Mouse (Mus musculus) cerebellum, adult 2 months (tissue): Measurements from ENCODE around the gene Sox15.

Experiments used
- CTCF ChIP-seq: fragments of 200-500 bp; IDR thresholded peaks from 2 replicates; pipeline ENCODE4 v1.5.1; 2011; ENCODE audit warnings: low read depth, mild to moderate bottlenecking, control low read depth, low read length, moderate library complexity, borderline replicate concordance; ENCODE audit not compliant: insufficient read depth
- POLR2A ChIP-seq: fragments of 200-500 bp; IDR thresholded peaks from 2 replicates; pipeline ENCODE4 v1.6.1; 2011; ENCODE audit warnings: low read length, control low read depth, borderline replicate concordance; ENCODE audit not compliant: insufficient read depth

DNA sequence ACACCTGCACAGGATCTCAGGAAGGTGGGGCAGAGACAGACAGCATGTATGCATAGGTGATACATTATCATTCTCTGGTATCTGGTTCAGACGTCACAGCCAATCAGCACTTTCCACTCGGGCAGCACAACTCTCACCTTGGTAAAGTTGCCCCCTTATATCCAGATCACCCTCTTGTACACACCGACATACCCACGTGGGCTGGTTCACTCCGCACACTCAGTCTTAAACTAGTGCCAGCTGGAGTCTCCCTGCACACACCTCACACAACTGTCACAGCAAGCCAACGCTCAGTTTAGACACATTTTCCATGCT lies 39.9 kb downstream of the Sox15 start:
- TF ChIP-seq POLR2A (no peak), CTCF (no peak)
